Mouse (Mus musculus) left cerebral cortex, adult 2 months (tissue): Measurements from ENCODE around the gene Deaf1. TPM values are rescaled to one million over a fixed set of nuclear protein-coding genes. Genes with fewer than 3 reads are reported as not detected.
A peak's percentile ranks its signal among the peaks of the same experiment; 100 is the strongest.
"Not testable (repeated sequence)": the region's sequence is repeated elsewhere in the genome, so short reads cannot be mapped to it uniquely, and the experiment has no call there.

Source experiments
- DNase-seq, 2 experiments: peaks; one replicate each; pipeline ENCODE4 v3.0.0; 2021 to 2022; ENCODE audit warnings: low spot score in 2 of 2, mixed read lengths in 1 of 2; ENCODE audit errors: extremely low spot score in 1 of 2
- H3K27ac ChIP-seq: fragments of 200-600 bp; 2 replicates; pipeline ENCODE4 v1.8.1; 2022
- H3K4me3 ChIP-seq: fragments of 200-600 bp; 2 replicates; pipeline ENCODE4 v1.8.1; 2022
- CTCF ChIP-seq: fragments of 200-600 bp; IDR thresholded peaks from 2 replicates; pipeline ENCODE4 v1.8.1; 2022; ENCODE audit warnings: antibody characterized with exemption, mild to moderate bottlenecking, moderate library complexity
- intact Hi-C: fragments of 180-260 bp; cut with DNase I; formaldehyde crosslinking; loops from one replicate; pipeline ENCODE4 v1.15.1; 2025
- total RNA-seq, 2 experiments: library from RNA; stranded (reverse); gene quantifications; 2 replicates each; pipeline ENCODE4 v1.2.3; 2021

The Deaf1 gene
- total RNA-seq, 2 experiments from 2014 or later = 63.1 to 63.8 TPM

- no peak for DNase-seq
- no peak for TF ChIP-seq CTCF
- intact Hi-C loops = loop anchor here (5.0 kb wide), 1 partner anchor 94 kb away; no protein-coding TSS in a partner anchor
- no peak overlapping the region for H3K27ac ChIP-seq
- H3K4me3 ChIP-seq = no peak overlapping the region
These were observed 58.8 kb downstream of the Deaf1 start for GRCm38 (mm10) chr7:141268466-141269272.

- intact Hi-C loops = loop anchor here (5.0 kb wide), 1 partner anchor 96 kb away; no protein-coding TSS in a partner anchor
- DNase-seq = peak in 1 of 2 experiments; percentile 26
These were observed 61.5 kb downstream of the Deaf1 start, which contains the start of gene Irf7 for GRCm38 (mm10) chr7:141265739-141266561. TSS of gene Irf7 (minus strand) at chr7:141266481.

GRCm38 (mm10) chr7:141265411-141265738 is 62.1 kb downstream of the Deaf1 start:
- TF ChIP-seq CTCF = no peak
- Histone ChIP-seq H3K4me3 (no peak overlapping the region), H3K27ac (no peak overlapping the region)
- intact Hi-C loops = loop anchor here (5.0 kb wide), 1 partner anchor 97 kb away; no protein-coding TSS in a partner anchor
- no peak for DNase-seq

More at GRCm38 (mm10) chr7:141265739-141266561, 61.5 kb downstream of the Deaf1 start, which contains the start of gene Irf7:
- Histone ChIP-seq H3K27ac (no peak within 1 kb of the TSS), H3K4me3 (peak within 1 kb of the TSS; percentile 57)
- TF ChIP-seq CTCF = no peak

- H3K27ac ChIP-seq = no peak overlapping the region
- intact Hi-C loops = loop anchor here (5.0 kb wide), 1 partner anchor 97 kb away; no protein-coding TSS in a partner anchor
- TF ChIP-seq CTCF = peak; percentile 46
- DNase-seq = no peak
- H3K4me3 ChIP-seq = no peak overlapping the region
These were observed 62.6 kb downstream of the Deaf1 start for GRCm38 (mm10) chr7:141264761-141265410.

GRCm38 (mm10) chr7:141264041-141264700 is 63.3 kb downstream of the Deaf1 start:
- intact Hi-C loops = no loop called here
- DNase-seq = no peak
- Histone ChIP-seq H3K4me3 (no peak overlapping the region), H3K27ac (no peak overlapping the region)
- no peak for TF ChIP-seq CTCF

GRCm38 (mm10) chr7:141263640-141264039 is 63.9 kb downstream of the Deaf1 start:
- Histone ChIP-seq H3K27ac (no peak overlapping the region), H3K4me3 (no peak overlapping the region)
- no peak for TF ChIP-seq CTCF
- intact Hi-C loops = no loop called here
- no peak for DNase-seq

GRCm38 (mm10) chr7:141261480-141261879 is 66.0 kb downstream of the Deaf1 start:
- intact Hi-C loops = no loop called here
- TF ChIP-seq CTCF = no peak
- no peak for DNase-seq
- no peak overlapping the region for H3K27ac ChIP-seq
- no peak overlapping the region for H3K4me3 ChIP-seq

GRCm38 (mm10) chr7:141256159-141256558 is 71.3 kb downstream of the Deaf1 start:
- no peak for TF ChIP-seq CTCF
- no peak for DNase-seq
- no peak overlapping the region for H3K4me3 ChIP-seq
- no peak overlapping the region for H3K27ac ChIP-seq
- intact Hi-C loops = loop anchor here (5.0 kb wide), 1 partner anchor 51 kb away; no protein-coding TSS in a partner anchor

- H3K27ac ChIP-seq, H3K4me3 ChIP-seq, intact Hi-C loops, DNase-seq: not testable (repeated sequence)
These were observed 77.0 kb downstream of the Deaf1 start for GRCm38 (mm10) chr7:141250486-141250885.

Other genes with a start within 250 kb of the Deaf1 start
- not detected for gene Pkp3, start 249.5 kb downstream of the Deaf1 start, total RNA-seq
- 1 to 10 TPM; 1.7 to 3.4 TPM for gene Sigirr, start 227.1 kb downstream of the Deaf1 start, total RNA-seq
- gene Ano9, start 209.9 kb downstream of the Deaf1 start, total RNA-seq = not detected
- 10 to 100 TPM; 46.9 to 51.6 TPM for gene Ptdss2, start 205.3 kb downstream of the Deaf1 start, total RNA-seq
- 10 to 100 TPM; 36.5 to 37.3 TPM for gene Rnh1, start 154.8 kb downstream of the Deaf1 start, total RNA-seq
- 100 to 1,000 TPM; 219 to 244 TPM for gene Hras, start 133.7 kb downstream of the Deaf1 start, total RNA-seq
- 1 to 10 TPM; 3.9 to 5.0 TPM for gene Lrrc56, start 133.5 kb downstream of the Deaf1 start, total RNA-seq
- not detected for gene Lmntd2, start 113.6 kb downstream of the Deaf1 start, total RNA-seq
- 1 to 10 TPM in 1 of 2 experiments, under 1 TPM in 1; 0.94 to 1.3 TPM for gene Rassf7, start 111.8 kb downstream of the Deaf1 start, total RNA-seq
- gene Phrf1, start 98.9 kb downstream of the Deaf1 start, total RNA-seq = 10 to 100 TPM; 70.5 to 77.2 TPM
- 1 to 10 TPM in 1 of 2 experiments, under 1 TPM in 1; 0.59 to 1.2 TPM for gene Irf7, start 61.2 kb downstream of the Deaf1 start, total RNA-seq
- not detected for gene Cdhr5, start 50.9 kb downstream of the Deaf1 start, total RNA-seq
- gene Sct, start 48.6 kb downstream of the Deaf1 start, total RNA-seq = not detected
- under 1 TPM; 0.27 to 0.44 TPM for gene Drd4, start 35.7 kb downstream of the Deaf1 start, total RNA-seq
- gene Tmem80, start within 50 bp of the Deaf1 start, total RNA-seq = 10 to 100 TPM; 33.3 to 34.9 TPM
- gene Eps8l2, start 11.2 kb upstream of the Deaf1 start, total RNA-seq = 1 to 10 TPM; 3.6 to 5.3 TPM
- 10 to 100 TPM; 87.5 to 90.9 TPM for gene Taldo1, start 64.5 kb upstream of the Deaf1 start, total RNA-seq
- 10 to 100 TPM; 38.9 to 46.5 TPM for gene Gatd1, start 86.4 kb upstream of the Deaf1 start, total RNA-seq
- gene Cend1, start 101.8 kb upstream of the Deaf1 start, total RNA-seq = 100 to 1,000 TPM; 279 to 288 TPM
- 100 to 1,000 TPM; 253 to 262 TPM for gene Slc25a22, start 110.2 kb upstream of the Deaf1 start, total RNA-seq
- 1 to 10 TPM in 1 of 2 experiments, under 1 TPM in 1; 0.93 to 1.2 TPM for gene Pidd1, start 116.3 kb upstream of the Deaf1 start, total RNA-seq
- 100 to 1,000 TPM; 552 to 567 TPM for gene Rplp2, start 119.7 kb upstream of the Deaf1 start, total RNA-seq
- 10 to 100 TPM; 26.0 to 31.7 TPM for gene Pnpla2, start 127.5 kb upstream of the Deaf1 start, total RNA-seq
- gene Cracr2b, start 133.4 kb upstream of the Deaf1 start, total RNA-seq = 1 to 10 TPM; 3.7 to 5.1 TPM
- gene Cd151, start 139.7 kb upstream of the Deaf1 start, total RNA-seq = 10 to 100 TPM; 30.7 to 31.4 TPM
- 10 to 100 TPM; 38.4 to 42.3 TPM for gene Polr2l, start 147.4 kb upstream of the Deaf1 start, total RNA-seq
- 10 to 100 TPM; 13.7 to 14.4 TPM for gene Tspan4, start 147.6 kb upstream of the Deaf1 start, total RNA-seq
- gene Chid1, start 212.2 kb upstream of the Deaf1 start, total RNA-seq = 10 to 100 TPM; 59.2 to 72.0 TPM
- 100 to 1,000 TPM; 191 to 201 TPM for gene Ap2a2, start 234.5 kb upstream of the Deaf1 start, total RNA-seq